Mouse (Mus musculus) cerebellum, adult 2 months (tissue): ENCODE results near the gene Ryr2. TPM values are rescaled to one million over a fixed set of nuclear protein-coding genes. Genes with fewer than 3 reads are reported as not detected.

Experiments
- DNase-seq, 2 experiments: peaks; one replicate each; pipeline ENCODE4 v3.0.0; 2021
- H3K27ac ChIP-seq: fragments of 200-500 bp; 2 replicates; pipeline ENCODE4 v1.5.1; 2012; ENCODE audit warnings: low read length, control low read depth, inconsistent platforms; ENCODE audit not compliant: insufficient read depth
- H3K27me3 ChIP-seq: fragments of 200-500 bp; 2 replicates; pipeline ENCODE4 v1.6.1; 2012; ENCODE audit warnings: inconsistent platforms, mild to moderate bottlenecking, low read length, moderate library complexity; ENCODE audit not compliant: control insufficient read depth, insufficient read depth
- H3K4me1 ChIP-seq: fragments of 200-500 bp; 2 replicates; pipeline ENCODE4 v1.6.1; 2011; ENCODE audit warnings: low read length; ENCODE audit not compliant: control insufficient read depth, insufficient read depth
- H3K4me3 ChIP-seq: fragments of 200-500 bp; replicated peaks from 2 replicates; pipeline ENCODE3; 2011; ENCODE audit warnings: mild to moderate bottlenecking, low read depth, low read length, control low read depth; ENCODE audit not compliant: insufficient read depth
- CTCF ChIP-seq: fragments of 200-500 bp; IDR thresholded peaks from 2 replicates; pipeline ENCODE4 v1.5.1; 2011; ENCODE audit warnings: low read depth, mild to moderate bottlenecking, control low read depth, low read length, moderate library complexity, borderline replicate concordance; ENCODE audit not compliant: insufficient read depth
- POLR2A ChIP-seq: fragments of 200-500 bp; IDR thresholded peaks from 2 replicates; pipeline ENCODE4 v1.6.1; 2011; ENCODE audit warnings: low read length, control low read depth, borderline replicate concordance; ENCODE audit not compliant: insufficient read depth
- whole genome bisulfite sequencing: fragments of 180-500 bp; shearing (Covaris S2); methylation state at CpG from one replicate; pipeline ENCODE4 v1.1.7; 2018; 5-methylcytosine and 5-hydroxymethylcytosine counted together
- polyA plus RNA-seq: library from polyadenylated mRNA; depleted of rRNA; stranded (reverse); fragments of >200 nt; gene quantifications from 2 replicates; pipeline ENCODE4 v1.2.3, GENCODE M21; 2012

Gene Ryr2
- polyA plus RNA-seq, 1 experiment = 59.8 TPM

- no peak overlapping the region for H3K4me3 ChIP-seq
- DNase-seq = no peak
- H3K27ac ChIP-seq = no peak overlapping the region
- WGBS = 92% methylated on average over 4 of the region's 4 CpGs
- peak; percentile 34; the same call in 1 of the 2 replicates for TF ChIP-seq CTCF
- no peak for TF ChIP-seq POLR2A
- no peaks in the 10 kb centered on the region for H3K27me3 ChIP-seq
- peaks cover 12% of the 10 kb centered on the region for H3K4me1 ChIP-seq
Measured at GRCm38 (mm10) chr13:11927727-11928126, 179.0 kb downstream of the Ryr2 start.

- WGBS = 27% methylated on average over 11 of the region's 11 CpGs
- Histone ChIP-seq H3K27ac (peak overlapping the region; percentile 39), H3K4me1 (peaks cover 12% of the 10 kb centered on the region), H3K27me3 (no peaks in the 10 kb centered on the region), H3K4me3 (no peak overlapping the region)
- no peak for TF ChIP-seq POLR2A
- TF ChIP-seq CTCF = no peak
- DNase-seq = peak; percentile 52 to 62
Measured at GRCm38 (mm10) chr13:11926720-11927500, 179.8 kb downstream of the Ryr2 start.

GRCm38 (mm10) chr13:11926215-11926614, 180.5 kb downstream of the Ryr2 start:
- no peak for DNase-seq

GRCm38 (mm10) chr13:11924732-11925131, 182.0 kb downstream of the Ryr2 start:
- no peak overlapping the region for H3K27ac ChIP-seq
- TF ChIP-seq POLR2A = no peak
- TF ChIP-seq CTCF = no peak
- DNase-seq = no peak

More at GRCm38 (mm10) chr13:11926215-11926614, 180.5 kb downstream of the Ryr2 start:
- Histone ChIP-seq H3K4me3 (no peak overlapping the region), H3K27ac (no peak overlapping the region), H3K4me1 (peaks cover 14% of the 10 kb centered on the region), H3K27me3 (no peaks in the 10 kb centered on the region)
- TF ChIP-seq POLR2A (no peak), CTCF (no peak)
- WGBS = 23% methylated on average over 2 of the region's 2 CpGs

GRCm38 (mm10) chr13:11920495-11920894, 186.2 kb downstream of the Ryr2 start:
- 6% methylated on average over 1 of the region's 1 CpGs for WGBS
- no peak for TF ChIP-seq POLR2A
- TF ChIP-seq CTCF = no peak
- no peaks in the 10 kb centered on the region for H3K27me3 ChIP-seq
- peak; percentile 43 to 53 for DNase-seq
- H3K4me3 ChIP-seq = no peak overlapping the region
- H3K4me1 ChIP-seq = peaks cover 16% of the 10 kb centered on the region
- no peak overlapping the region for H3K27ac ChIP-seq

More at GRCm38 (mm10) chr13:11924732-11925131, 182.0 kb downstream of the Ryr2 start:
- WGBS = 66% methylated on average over 3 of the region's 3 CpGs
- H3K4me1 ChIP-seq = peaks cover 16% of the 10 kb centered on the region
- no peak overlapping the region for H3K4me3 ChIP-seq
- H3K27me3 ChIP-seq = no peaks in the 10 kb centered on the region

GRCm38 (mm10) chr13:11919448-11919847, 187.3 kb downstream of the Ryr2 start:
- H3K27ac ChIP-seq = no peak overlapping the region
- H3K4me1 ChIP-seq = peaks cover 16% of the 10 kb centered on the region
- 93% methylated on average over 6 of the region's 6 CpGs for WGBS
- H3K4me3 ChIP-seq = no peak overlapping the region
- H3K27me3 ChIP-seq = no peaks in the 10 kb centered on the region
- TF ChIP-seq CTCF (no peak), POLR2A (no peak)
- no peak for DNase-seq

GRCm38 (mm10) chr13:11915619-11916018, 191.1 kb downstream of the Ryr2 start:
- 21% methylated on average over 2 of the region's 2 CpGs for WGBS
- Histone ChIP-seq H3K4me3 (no peak overlapping the region), H3K27ac (peak overlapping the region; percentile 27; the same call in 1 of the 2 replicates), H3K4me1 (peaks cover 9% of the 10 kb centered on the region), H3K27me3 (no peaks in the 10 kb centered on the region)
- DNase-seq = no peak
- no peak for TF ChIP-seq CTCF
- no peak for TF ChIP-seq POLR2A

- H3K4me3 ChIP-seq = no peak overlapping the region
- H3K27me3 ChIP-seq = no peaks in the 10 kb centered on the region
- H3K27ac ChIP-seq = 0 out of 2 replicates have a peak overlapping the region, but pooled peaks have one; percentile 75
- TF ChIP-seq CTCF (no peak), POLR2A (no peak)
- H3K4me1 ChIP-seq = peaks cover 8% of the 10 kb centered on the region
- DNase-seq = no peak
- WGBS = 62% methylated on average over 3 of the region's 3 CpGs
Measured at GRCm38 (mm10) chr13:11914682-11915081, 192.1 kb downstream of the Ryr2 start.
